Mouse (Mus musculus) ES-E14 (cell line): ENCODE data around the gene Ssb. TPM values are rescaled to one million over a fixed set of nuclear protein-coding genes. Genes with fewer than 3 reads are reported as not detected.
A peak's percentile ranks its signal among the peaks of the same experiment; 100 is the strongest.

ENCODE experiments used
- DNase-seq: peaks from one replicate; pipeline ENCODE4 v3.0.0-alpha.2; 2013; ENCODE audit warnings: low read depth, low spot score
- H3K27ac ChIP-seq: 2 replicates; pipeline ENCODE4 v1.5.1; 2012; ENCODE audit warnings: low read depth, mild to moderate bottlenecking, low read length, moderate library complexity, mixed read lengths; ENCODE audit not compliant: poor library complexity, insufficient read depth, severe bottlenecking
- H3K36me3 ChIP-seq: 2 replicates; pipeline ENCODE4 v1.6.1; 2012; ENCODE audit warnings: mild to moderate bottlenecking, low read length, moderate library complexity, mixed read lengths; ENCODE audit not compliant: control insufficient read depth, poor library complexity, insufficient read depth, severe bottlenecking
- H3K4me1 ChIP-seq, 2 experiments: fragments of 150-350 bp in 1 of 2; sonication (generic) in 1 of 2; 2 replicates each; pipeline ENCODE4 v1.6.1; 2012; ENCODE audit warnings: low read length in 2 of 2, mild to moderate bottlenecking in 1 of 2, mixed read lengths in 1 of 2; ENCODE audit not compliant: control insufficient read depth in 2 of 2, insufficient read depth in 2 of 2, poor library complexity in 1 of 2
- H3K4me3 ChIP-seq, 2 experiments: fragments of 150-350 bp in 1 of 2; sonication (generic) in 1 of 2; 2 replicates each; pipeline ENCODE4 v1.5.1; 2012; ENCODE audit warnings: low read length in 2 of 2, low read depth in 1 of 2, mild to moderate bottlenecking in 1 of 2, mixed read lengths in 1 of 2; ENCODE audit not compliant: insufficient read depth in 1 of 2, poor library complexity in 1 of 2, severe bottlenecking in 1 of 2
- H3K9ac ChIP-seq: 2 replicates; pipeline ENCODE4 v1.6.1; 2012; ENCODE audit warnings: low read depth, mild to moderate bottlenecking, low read length, mixed read lengths; ENCODE audit not compliant: poor library complexity, insufficient read depth, severe bottlenecking
- H3K9me3 ChIP-seq: fragments of 150-350 bp; sonication (generic); 2 replicates; pipeline ENCODE4 v1.6.1; 2012; ENCODE audit warnings: low read depth, mild to moderate bottlenecking, low read length; ENCODE audit not compliant: control insufficient read depth, insufficient read depth
- CHD2 ChIP-seq: IDR thresholded peaks from 2 replicates; pipeline ENCODE4 v1.6.1; 2014; ENCODE audit warnings: mild to moderate bottlenecking, low read depth, low read length, inconsistent platforms
- HCFC1 ChIP-seq: IDR thresholded peaks from 2 replicates; pipeline ENCODE4 v1.6.1; 2012; ENCODE audit warnings: low read length, inconsistent platforms, borderline replicate concordance; ENCODE audit not compliant: insufficient read depth
- MAFK ChIP-seq: IDR thresholded peaks from 2 replicates; pipeline ENCODE4 v1.6.1; 2014; ENCODE audit warnings: mild to moderate bottlenecking, low read depth, low read length, inconsistent platforms; ENCODE audit not compliant: insufficient read depth
- ZC3H11A ChIP-seq: IDR thresholded peaks from 2 replicates; pipeline ENCODE4 v1.6.1; 2012; ENCODE audit warnings: low read depth, mild to moderate bottlenecking, inconsistent platforms, low read length, borderline replicate concordance
- ZNF384 ChIP-seq: IDR thresholded peaks from 2 replicates; pipeline ENCODE4 v1.6.1; 2012; ENCODE audit warnings: low read depth, low read length, inconsistent platforms
- in situ Hi-C, 2 experiments: fragments of 600-800 bp; cut with MboI; formaldehyde crosslinking; loops; one replicate each; pipeline ENCODE4 v1.15.1; 2025; ENCODE audit warnings: low sequenced_read_pairs in 2 of 2, inconsistent platforms in 1 of 2; ENCODE audit not compliant: unreplicated experiment in 2 of 2
- total RNA-seq: library from RNA; depleted of rRNA; stranded (reverse); fragments of 300-350 nt; gene quantifications from 2 replicates; pipeline ENCODE4 v1.2.3, GENCODE M21; 2012

Gene Ssb
- total RNA-seq, 1 experiment = 191 TPM

GRCm38 (mm10) chr2:69837244-69837967 lies 24.0 kb upstream of the Ssb start:
- Histone ChIP-seq H3K9me3 (no peaks in the 10 kb centered on the region), H3K4me3 (no peak overlapping the region), H3K36me3 (peaks cover 2% of the 10 kb centered on the region; the same call in 1 of the 2 replicates), H3K27ac (no peak overlapping the region), H3K4me1 (no peaks in the 10 kb centered on the region), H3K9ac (no peak overlapping the region)
- in situ Hi-C loops = no loop called here
- DNase-seq = no peak
- TF ChIP-seq ZNF384 (peak; percentile 83), ZC3H11A (no peak), HCFC1 (no peak), CHD2 (no peak), MAFK (no peak)

GRCm38 (mm10) chr2:69837996-69838395 lies 23.4 kb upstream of the Ssb start:
- Histone ChIP-seq H3K4me3 (no peak overlapping the region), H3K4me1 (no peaks in the 10 kb centered on the region), H3K36me3 (peaks cover 2% of the 10 kb centered on the region; the same call in 1 of the 2 replicates), H3K9ac (no peak overlapping the region), H3K27ac (no peak overlapping the region), H3K9me3 (no peaks in the 10 kb centered on the region)
- DNase-seq = no peak
- TF ChIP-seq ZC3H11A (no peak), HCFC1 (no peak), ZNF384 (no peak), MAFK (no peak), CHD2 (no peak)
- in situ Hi-C loops = no loop called here

GRCm38 (mm10) chr2:69838707-69839106 lies 22.7 kb upstream of the Ssb start:
- TF ChIP-seq MAFK (no peak), CHD2 (no peak), ZNF384 (no peak), ZC3H11A (no peak), HCFC1 (no peak)
- H3K9me3 ChIP-seq = no peaks in the 10 kb centered on the region
- H3K27ac ChIP-seq = no peak overlapping the region
- no peak overlapping the region for H3K4me3 ChIP-seq
- no peak for DNase-seq
- in situ Hi-C loops = no loop called here
- H3K9ac ChIP-seq = no peak overlapping the region
- H3K4me1 ChIP-seq = no peaks in the 10 kb centered on the region
- no peaks in the 10 kb centered on the region; the same call in 1 of the 2 replicates for H3K36me3 ChIP-seq

- in situ Hi-C loops = no loop called here
- H3K36me3 ChIP-seq = no peaks in the 10 kb centered on the region
- H3K27ac ChIP-seq = no peak overlapping the region
- TF ChIP-seq HCFC1 (no peak), MAFK (no peak), CHD2 (no peak), ZC3H11A (no peak), ZNF384 (no peak)
- no peaks in the 10 kb centered on the region for H3K9me3 ChIP-seq
- DNase-seq = no peak
- H3K4me1 ChIP-seq = no peaks in the 10 kb centered on the region
- H3K9ac ChIP-seq = no peak overlapping the region
- no peak overlapping the region for H3K4me3 ChIP-seq
Observed at GRCm38 (mm10) chr2:69840261-69840660, 21.1 kb upstream of the Ssb start.

- Histone ChIP-seq H3K4me1 (no peaks in the 10 kb centered on the region; a peak in 1 of 4 replicates), H3K9ac (no peak overlapping the region), H3K4me3 (no peak overlapping the region), H3K27ac (no peak overlapping the region), H3K9me3 (no peaks in the 10 kb centered on the region), H3K36me3 (no peaks in the 10 kb centered on the region)
- in situ Hi-C loops = no loop called here
- TF ChIP-seq CHD2 (no peak), MAFK (no peak), HCFC1 (no peak), ZC3H11A (no peak), ZNF384 (no peak)
- DNase-seq = no peak
Observed at GRCm38 (mm10) chr2:69849215-69849614, 12.1 kb upstream of the Ssb start.
